Mouse (Mus musculus) forebrain, embryonic 15.5 days (tissue): ENCODE results near the gene Gm45015. TPM values are rescaled to one million over a fixed set of nuclear protein-coding genes. Genes with fewer than 3 reads are reported as not detected.
"Not testable (repeated sequence)": the region's sequence is repeated elsewhere in the genome, so short reads cannot be mapped to it uniquely, and the experiment has no call there.

Source experiments
- ATAC-seq: fragments of 200-750 bp; cut with Nextera tagmentation; replicated peaks from 2 replicates; pipeline ENCODE4 v1.8.0; 2017; ENCODE audit warnings: mild to moderate bottlenecking, moderate TSS enrichment, moderate library complexity
- H3K27ac ChIP-seq: fragments of 300-500 bp; sonication (generic); replicated peaks from 2 replicates; pipeline ENCODE4 v1.5.1; 2015; ENCODE audit warnings: mild to moderate bottlenecking, inconsistent platforms
- H3K27me3 ChIP-seq: fragments of 300-500 bp; sonication (generic); 2 replicates; pipeline ENCODE4 v1.6.1; 2015; ENCODE audit warnings: inconsistent platforms
- H3K36me3 ChIP-seq: fragments of 300-500 bp; sonication (generic); 2 replicates; pipeline ENCODE4 v1.6.1; 2015; ENCODE audit warnings: mild to moderate bottlenecking, inconsistent platforms
- H3K4me1 ChIP-seq: fragments of 300-500 bp; sonication (generic); 2 replicates; pipeline ENCODE4 v1.6.1; 2015; ENCODE audit warnings: inconsistent platforms
- H3K4me2 ChIP-seq: fragments of 300-500 bp; sonication (generic); replicated peaks from 2 replicates; pipeline ENCODE4 v1.6.1; 2015; ENCODE audit warnings: mild to moderate bottlenecking, inconsistent platforms
- H3K4me3 ChIP-seq: fragments of 300-500 bp; sonication (generic); 2 replicates; pipeline ENCODE4 v1.5.1; 2015; ENCODE audit warnings: mild to moderate bottlenecking, inconsistent platforms
- H3K9ac ChIP-seq: fragments of 300-500 bp; sonication (generic); replicated peaks from 2 replicates; pipeline ENCODE4 v1.6.1; 2015; ENCODE audit warnings: mild to moderate bottlenecking, inconsistent platforms
- H3K9me3 ChIP-seq: fragments of 300-500 bp; sonication (generic); 2 replicates; pipeline ENCODE4 v1.6.1; 2016; ENCODE audit warnings: inconsistent platforms
- WGBS: fragments of 180-500 bp; shearing (Covaris S2); methylation state at CpG from one replicate; pipeline ENCODE4 v1.1.7; 2015; ENCODE audit warnings: mixed read lengths; 5-methylcytosine and 5-hydroxymethylcytosine counted together
- polyA plus RNA-seq: library from polyadenylated mRNA; unstranded; fragments of >200 nt; fragmentation: Nextera tagmentation; extraction: Ambion mirVana; gene quantifications from 2 replicates; pipeline ENCODE4 v1.2.1, GENCODE M21; 2015

The Gm45015 gene
- polyA plus RNA-seq, 1 experiment from 2014 or later = not detected

DNA sequence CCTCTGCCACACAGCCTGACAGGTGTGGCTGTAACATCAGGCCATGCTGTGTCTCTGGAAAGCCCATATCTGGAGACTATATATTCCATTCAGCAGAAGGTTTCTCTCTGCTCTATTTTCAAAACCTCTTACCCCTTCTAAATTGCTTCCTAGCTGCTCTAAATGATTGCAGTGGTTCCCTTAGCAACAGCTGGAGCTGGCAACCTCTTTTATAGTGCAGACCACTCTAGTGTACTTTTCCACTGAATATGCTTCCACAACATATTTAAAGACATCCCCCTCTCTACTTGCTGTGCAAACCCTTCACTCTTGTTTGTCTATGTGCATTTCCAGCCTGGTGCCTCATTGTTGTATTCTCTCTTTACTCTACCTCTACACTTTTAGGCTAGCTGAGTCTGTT lies 3.1 kb downstream of the Gm45015 start:
- no peaks in the 10 kb centered on the region for H3K9me3 ChIP-seq
- no peak overlapping the region for H3K4me2 ChIP-seq
- H3K27me3 ChIP-seq = no peaks in the 10 kb centered on the region
- H3K4me1 ChIP-seq = no peaks in the 10 kb centered on the region
- no peak overlapping the region for H3K9ac ChIP-seq
- H3K4me3 ChIP-seq = no peak overlapping the region
- no peak overlapping the region for H3K27ac ChIP-seq
- H3K36me3 ChIP-seq = no peaks in the 10 kb centered on the region
- no peak for ATAC-seq

DNA sequence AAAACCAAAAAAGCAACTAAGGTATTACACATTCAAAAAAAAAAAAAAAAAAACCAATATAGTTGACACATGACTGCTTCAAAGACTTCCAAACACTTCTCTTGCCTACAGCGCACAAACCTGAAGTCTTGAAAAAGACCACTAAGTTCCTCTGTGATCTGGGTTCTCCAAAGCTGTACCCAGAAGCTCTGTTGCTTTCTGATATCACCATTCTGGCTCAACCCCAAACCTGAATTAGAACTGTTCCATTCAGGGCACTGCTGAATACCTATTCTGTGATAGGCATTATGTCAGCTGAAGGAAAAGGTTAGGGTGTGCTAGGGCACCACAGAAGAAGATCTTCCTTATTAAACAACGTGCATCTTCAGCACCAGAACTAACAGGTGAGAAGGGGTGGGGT lies 9.4 kb downstream of the Gm45015 start:
- Histone ChIP-seq H3K4me2 (no peak overlapping the region), H3K27ac (no peak overlapping the region), H3K9me3 (no peaks in the 10 kb centered on the region), H3K4me1 (no peaks in the 10 kb centered on the region), H3K36me3 (no peaks in the 10 kb centered on the region), H3K27me3 (no peaks in the 10 kb centered on the region), H3K9ac (no peak overlapping the region), H3K4me3 (no peak overlapping the region)
- 81% methylated on average over 2 of the region's 2 CpGs for WGBS
- ATAC-seq = no peak

DNA sequence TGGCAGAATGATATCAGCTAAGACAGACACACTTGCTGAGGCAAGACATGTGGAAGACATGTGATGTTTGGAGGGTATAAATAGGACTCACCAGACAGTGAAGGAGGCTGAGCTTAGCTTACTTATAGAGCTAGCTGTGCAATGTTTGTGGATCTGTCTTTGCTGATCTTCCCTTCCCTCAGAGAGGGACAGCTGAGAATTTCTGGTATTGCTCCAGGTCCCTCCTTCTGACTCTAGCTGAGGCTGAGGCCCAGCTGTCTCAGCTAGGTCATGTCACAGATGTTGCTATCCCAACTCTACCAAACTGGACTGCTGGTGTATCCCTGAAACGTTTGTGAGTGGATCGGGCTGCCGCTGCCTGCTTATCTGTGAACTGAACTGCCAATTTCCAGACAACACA lies 15.6 kb downstream of the Gm45015 start:
- Histone ChIP-seq H3K9me3 (no peaks in the 10 kb centered on the region), H3K27ac (no peak overlapping the region), H3K27me3 (no peaks in the 10 kb centered on the region), H3K9ac (no peak overlapping the region), H3K4me3 (no peak overlapping the region), H3K4me2 (no peak overlapping the region), H3K4me1 (no peaks in the 10 kb centered on the region), H3K36me3 (no peaks in the 10 kb centered on the region)
- 74% methylated on average over 3 of the region's 3 CpGs for WGBS
- ATAC-seq = no peak

DNA sequence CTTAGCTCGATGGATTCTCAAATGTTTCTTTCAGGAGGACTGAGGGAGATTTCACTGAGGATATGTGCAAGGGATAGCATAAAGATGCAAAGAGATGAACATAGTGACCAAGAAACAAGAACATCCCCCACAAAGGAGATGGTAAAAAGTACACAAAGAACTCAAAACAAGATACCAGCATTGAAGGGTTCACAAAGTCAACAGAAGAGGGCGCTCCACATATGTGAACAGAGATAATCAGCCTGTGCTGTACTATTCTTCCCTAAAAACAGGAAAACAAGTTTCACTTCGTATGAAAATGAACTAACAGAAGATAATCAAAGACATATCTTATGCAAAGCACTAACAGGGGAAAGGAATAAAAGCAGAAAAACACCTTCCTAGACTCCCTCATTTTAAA lies 24.1 kb downstream of the Gm45015 start:
- H3K9ac ChIP-seq = no peak overlapping the region
- H3K4me1 ChIP-seq = no peaks in the 10 kb centered on the region
- H3K9me3 ChIP-seq = no peaks in the 10 kb centered on the region
- no peak overlapping the region for H3K4me2 ChIP-seq
- H3K27me3 ChIP-seq = no peaks in the 10 kb centered on the region
- H3K4me3 ChIP-seq = no peak overlapping the region
- no peak for ATAC-seq
- H3K36me3 ChIP-seq = no peaks in the 10 kb centered on the region
- H3K27ac ChIP-seq = no peak overlapping the region
- 47% methylated on average over 3 of the region's 3 CpGs for WGBS

DNA sequence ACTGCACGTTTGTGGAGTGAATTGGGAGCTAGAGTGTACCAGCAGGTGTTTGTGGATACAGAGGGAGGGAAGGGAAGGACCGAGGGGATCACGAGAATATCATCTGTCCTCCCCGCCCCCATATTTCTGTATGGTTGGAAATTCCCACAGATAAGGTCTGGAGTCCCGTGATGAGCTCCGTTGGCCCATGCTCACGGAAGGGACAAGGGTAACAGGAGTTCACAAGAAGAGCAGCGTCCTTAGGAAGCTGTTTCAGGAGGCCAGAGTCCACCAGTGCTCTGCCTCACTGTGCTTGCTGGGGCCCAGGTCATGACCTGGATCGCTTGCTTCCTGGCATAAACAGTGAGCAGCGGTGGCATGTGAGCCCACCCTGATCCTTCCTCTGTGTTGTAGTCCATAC lies 40.9 kb downstream of the Gm45015 start:
- not testable (repeated sequence) for H3K4me1 ChIP-seq, H3K27me3 ChIP-seq, H3K36me3 ChIP-seq, H3K27ac ChIP-seq, H3K4me2 ChIP-seq, H3K4me3 ChIP-seq, H3K9me3 ChIP-seq, ATAC-seq, H3K9ac ChIP-seq
- WGBS = 81% methylated on average over 9 of the region's 10 CpGs

DNA sequence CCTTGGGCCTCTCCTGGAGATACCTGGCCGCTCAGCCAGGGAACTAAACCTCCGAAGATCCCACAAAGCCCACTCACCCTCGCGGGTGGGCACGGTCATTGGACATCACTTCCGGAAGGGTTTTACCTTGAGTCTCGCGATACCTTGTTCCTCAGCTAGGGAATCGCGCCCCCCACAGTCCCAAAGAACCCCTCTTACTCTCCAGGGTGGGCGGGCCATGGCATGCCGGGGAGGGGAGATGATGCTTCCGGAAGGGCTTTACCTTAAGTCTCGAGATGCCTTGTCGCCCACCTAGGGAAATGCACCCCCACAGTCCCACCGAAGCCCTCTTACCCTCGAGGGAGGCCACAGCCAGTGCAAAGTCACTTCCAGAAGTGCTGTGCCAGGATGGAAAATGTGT lies 43.8 kb downstream of the Gm45015 start, which contains the start of the genes Xlr5a and Xlr5c:
Gene Xlr5a, minus strand, starts transcription at position 101 of the 400 bp plus-strand sequence.
Gene Xlr5c, minus strand, starts transcription at position 101 of the 400 bp plus-strand sequence.
- not testable (repeated sequence) for H3K4me3 ChIP-seq, H3K36me3 ChIP-seq, H3K9ac ChIP-seq, H3K27ac ChIP-seq, H3K27me3 ChIP-seq, ATAC-seq, H3K4me1 ChIP-seq, H3K9me3 ChIP-seq, H3K4me2 ChIP-seq
- WGBS = 93% methylated on average over 15 of the region's 17 CpGs

Other genes starting within 250 kb of the Gm45015 start
- 2.2 and 2.7 TPM in 2 replicates for gene Xlr3a, start 239.7 kb downstream of the Gm45015 start, polyA plus RNA-seq
- 0.59 and 0.92 TPM in 2 replicates for gene Gm14685, start 219.8 kb downstream of the Gm45015 start, polyA plus RNA-seq
- not detected in 2 replicates for gene Xlr5b, start 188.0 kb downstream of the Gm45015 start, polyA plus RNA-seq
- 0.22 and 0.70 TPM in 2 replicates for gene DXBay18, start 187.4 kb downstream of the Gm45015 start, polyA plus RNA-seq
- gene Spin2d, start 159.9 kb downstream of the Gm45015 start, polyA plus RNA-seq = not detected in 2 replicates
- 12.6 and 16.1 TPM in 2 replicates for gene Xlr3b, start 144.6 kb downstream of the Gm45015 start, polyA plus RNA-seq
- gene Xlr4b, start 122.5 kb downstream of the Gm45015 start, polyA plus RNA-seq = 0.34 and 0.50 TPM in 2 replicates
- 25.6 and 28.0 TPM in 2 replicates for gene F8a, start 108.5 kb downstream of the Gm45015 start, polyA plus RNA-seq
- gene Xlr4c, start 93.7 kb downstream of the Gm45015 start, polyA plus RNA-seq = 0.14 TPM in 1 of 2 replicates, not detected in the other
- not detected in 2 replicates for gene Xlr3c, start 71.5 kb downstream of the Gm45015 start, polyA plus RNA-seq
- not detected in 2 replicates for gene Xlr5a, start 43.9 kb downstream of the Gm45015 start, polyA plus RNA-seq
- gene Xlr5c, start 43.9 kb downstream of the Gm45015 start, polyA plus RNA-seq = not detected in 2 replicates
- gene Zfp275, start 5.8 kb upstream of the Gm45015 start, polyA plus RNA-seq = 11.6 and 12.0 TPM in 2 replicates
- not detected in 2 replicates for gene Gm18336, start 61.9 kb upstream of the Gm45015 start, polyA plus RNA-seq
- gene Zfp92, start 74.3 kb upstream of the Gm45015 start, polyA plus RNA-seq = 0.62 and 0.72 TPM in 2 replicates
- not detected in 2 replicates for gene Trex2, start 98.5 kb upstream of the Gm45015 start, polyA plus RNA-seq
- 58.0 and 61.1 TPM in 2 replicates for gene Haus7, start 122.2 kb upstream of the Gm45015 start, polyA plus RNA-seq
- 12.8 and 13.4 TPM in 2 replicates for gene Bgn, start 146.8 kb upstream of the Gm45015 start, polyA plus RNA-seq
- 3.7 and 4.4 TPM in 2 replicates for gene Atp2b3, start 166.2 kb upstream of the Gm45015 start, polyA plus RNA-seq